Mouse (Mus musculus) hindbrain, embryonic 11.5 days (tissue): ENCODE measurements around the gene Ryr1. TPM values are rescaled to one million over a fixed set of nuclear protein-coding genes. Genes with fewer than 3 reads are reported as not detected.

Experiments used
- ATAC-seq: fragments of 200-750 bp; cut with Nextera tagmentation; 2 replicates; pipeline ENCODE4 v1.8.0; 2017; ENCODE audit warnings: mild to moderate bottlenecking, moderate TSS enrichment, moderate library complexity; ENCODE audit not compliant: low FRiP score
- DNase-seq: peaks from one replicate; pipeline ENCODE4 v3.0.0-alpha.2; 2015; ENCODE audit warnings: low spot score
- H3K27ac ChIP-seq: fragments of 300-500 bp; sonication (generic); 2 replicates; pipeline ENCODE4 v1.5.1; 2014; ENCODE audit warnings: mild to moderate bottlenecking, low read depth, low read length
- H3K27me3 ChIP-seq: fragments of 300-500 bp; sonication (generic); 2 replicates; pipeline ENCODE4 v1.6.1; 2014; ENCODE audit warnings: mild to moderate bottlenecking, low read length, moderate library complexity, mixed read lengths; ENCODE audit not compliant: control insufficient read depth, insufficient read depth
- H3K36me3 ChIP-seq: fragments of 300-500 bp; sonication (generic); 2 replicates; pipeline ENCODE4 v1.6.1; 2014; ENCODE audit warnings: mild to moderate bottlenecking, low read length, moderate library complexity, mixed read lengths; ENCODE audit not compliant: control insufficient read depth, insufficient read depth
- H3K4me1 ChIP-seq: fragments of 300-500 bp; sonication (generic); replicated peaks from 2 replicates; pipeline ENCODE4 v1.6.1; 2014; ENCODE audit warnings: low read length, mixed read lengths; ENCODE audit not compliant: control insufficient read depth, insufficient read depth
- H3K4me2 ChIP-seq: fragments of 300-500 bp; sonication (generic); replicated peaks from 2 replicates; pipeline ENCODE4 v1.6.1; 2014; ENCODE audit warnings: mild to moderate bottlenecking, low read depth, low read length
- H3K4me3 ChIP-seq: fragments of 300-500 bp; sonication (generic); 2 replicates; pipeline ENCODE4 v1.5.1; 2014; ENCODE audit warnings: low read depth, low read length
- H3K9ac ChIP-seq: fragments of 300-500 bp; sonication (generic); 2 replicates; pipeline ENCODE4 v1.6.1; 2014; ENCODE audit warnings: low read depth, low read length
- H3K9me3 ChIP-seq: fragments of 300-500 bp; sonication (generic); 2 replicates; pipeline ENCODE4 v1.6.1; 2016; ENCODE audit warnings: low read length; ENCODE audit not compliant: control insufficient read depth
- WGBS: fragments of 180-500 bp; shearing (Covaris S2); extraction: QIAGEN DNeasy Blood & Tissue Kit; methylation state at CpG from one replicate; pipeline ENCODE4 v1.1.7; 2014; 5-methylcytosine and 5-hydroxymethylcytosine counted together
- polyA plus RNA-seq: library from polyadenylated mRNA; unstranded; fragments of >200 nt; fragmentation: Nextera tagmentation; extraction: Ambion mirVana; gene quantifications from 2 replicates; pipeline ENCODE4 v1.2.1, GENCODE M21; 2014

Ryr1 gene
- polyA plus RNA-seq, 1 experiment from 2014 or later: 1.1 TPM

GRCm38 (mm10) chr7:29134693-29135386 is 9.9 kb upstream of the Ryr1 start, which contains the start of gene Rasgrp4:
TSS of gene Rasgrp4 (plus strand) at chr7:29134851.
- ATAC-seq (no peak), DNase-seq (peak; percentile 37)
- under 1% methylated on average over 15 of the region's 20 CpGs for WGBS

DNA sequence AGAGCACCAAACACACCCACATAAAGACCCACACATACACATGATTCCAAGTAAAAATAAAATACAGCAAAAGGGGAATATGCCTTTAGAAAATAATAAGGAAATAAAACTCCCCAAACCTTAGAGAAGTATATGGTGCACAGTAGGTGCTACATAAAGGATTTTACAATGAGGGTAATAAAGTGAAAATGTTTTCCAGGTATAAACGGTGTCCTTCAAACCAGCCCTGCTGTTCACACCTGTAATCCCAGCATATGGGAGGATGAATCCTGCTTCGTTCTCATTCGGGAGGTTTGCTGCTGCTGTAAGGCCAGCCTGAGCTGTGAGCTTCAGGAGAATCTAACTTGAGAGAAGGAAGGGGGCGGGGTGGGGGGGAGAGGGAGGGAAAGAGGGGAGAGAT is 9.3 kb upstream of the Ryr1 start:
- no peak overlapping the region for H3K4me3 ChIP-seq
- H3K4me2 ChIP-seq: peak overlapping the region; percentile 44
- peaks cover 5% of the 10 kb centered on the region for H3K27me3 ChIP-seq
- H3K27ac ChIP-seq: no peak overlapping the region
- no peak for ATAC-seq
- H3K9ac ChIP-seq: no peak overlapping the region
- H3K36me3 ChIP-seq: no peaks in the 10 kb centered on the region
- 3% methylated on average over 3 of the region's 4 CpGs for WGBS
- DNase-seq: no peak
- H3K9me3 ChIP-seq: no peaks in the 10 kb centered on the region
- H3K4me1 ChIP-seq: no peaks in the 10 kb centered on the region

More at GRCm38 (mm10) chr7:29134693-29135386, 9.9 kb upstream of the Ryr1 start, which contains the start of gene Rasgrp4:
- Histone ChIP-seq H3K9ac (no peak within 1 kb of the TSS), H3K4me1 (no peaks in the 10 kb centered on the region), H3K4me2 (peak within 1 kb of the TSS; percentile 44), H3K36me3 (no peaks in the 10 kb centered on the region), H3K9me3 (no peaks in the 10 kb centered on the region), H3K4me3 (0 out of 2 replicates have a peak within 1 kb of the TSS, but pooled peaks have one; percentile 12), H3K27ac (no peak within 1 kb of the TSS), H3K27me3 (peaks cover 5% of the 10 kb centered on the region)

GRCm38 (mm10) chr7:29128725-29129124 is 3.7 kb upstream of the Ryr1 start:
- no peak overlapping the region for H3K4me3 ChIP-seq
- no peak overlapping the region for H3K4me2 ChIP-seq
- no peaks in the 10 kb centered on the region for H3K27me3 ChIP-seq
- H3K36me3 ChIP-seq: no peaks in the 10 kb centered on the region
- H3K9me3 ChIP-seq: no peaks in the 10 kb centered on the region
- ATAC-seq: no peak
- H3K27ac ChIP-seq: no peak overlapping the region
- 61% methylated on average over 2 of the region's 2 CpGs for WGBS
- peaks cover 2% of the 10 kb centered on the region; the same call in 1 of the 2 replicates for H3K4me1 ChIP-seq
- no peak overlapping the region for H3K9ac ChIP-seq
- DNase-seq: no peak

DNA sequence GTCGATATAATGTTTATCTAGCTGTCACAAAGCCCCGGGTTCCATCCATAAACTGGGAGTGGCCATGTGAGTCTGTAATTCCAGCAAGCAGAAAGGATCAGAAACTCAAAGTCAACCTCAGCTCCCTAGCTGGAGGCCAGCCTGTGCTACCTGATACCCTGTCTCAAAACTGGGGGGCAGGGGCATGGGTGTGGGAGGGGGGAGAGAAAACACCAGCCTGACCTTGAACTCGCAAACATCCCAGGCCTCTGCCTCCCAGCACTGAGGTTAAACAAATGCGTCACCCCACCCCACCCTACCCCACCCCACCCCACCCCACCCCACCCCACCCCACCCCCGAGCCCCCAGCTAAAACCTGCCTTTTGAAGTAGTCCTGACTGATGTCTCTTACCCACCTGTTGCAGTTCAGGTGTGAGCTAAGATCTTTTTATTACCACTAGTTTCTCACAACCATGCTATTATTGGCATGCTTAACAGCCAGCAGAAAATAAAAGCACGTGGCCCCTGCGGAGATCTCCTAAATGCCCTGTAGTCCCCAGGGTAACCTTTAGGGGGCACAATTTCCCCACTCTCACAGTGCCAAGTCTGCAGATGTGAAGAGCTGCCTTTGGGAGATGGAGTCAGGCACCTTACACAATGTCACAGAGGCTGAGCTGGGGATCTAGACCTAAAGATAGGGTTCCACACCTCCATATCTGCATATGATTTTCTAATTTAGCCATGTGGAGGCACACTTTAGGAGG is 1.4 kb upstream of the Ryr1 start:
- DNase-seq (peak; percentile 75), ATAC-seq (no peak)
- no peaks in the 10 kb centered on the region for H3K36me3 ChIP-seq
- H3K4me2 ChIP-seq: no peak overlapping the region
- no peaks in the 10 kb centered on the region for H3K9me3 ChIP-seq
- peaks cover 2% of the 10 kb centered on the region; the same call in 1 of the 2 replicates for H3K4me1 ChIP-seq
- H3K9ac ChIP-seq: no peak overlapping the region
- 33% methylated on average over 7 of the region's 7 CpGs for WGBS
- no peak overlapping the region for H3K27ac ChIP-seq
- no peak overlapping the region for H3K4me3 ChIP-seq
- no peaks in the 10 kb centered on the region for H3K27me3 ChIP-seq

- no peak for DNase-seq
- no peak overlapping the region for H3K4me2 ChIP-seq
- no peak overlapping the region for H3K4me3 ChIP-seq
- no peak overlapping the region for H3K27ac ChIP-seq
- WGBS: 49% methylated on average over 5 of the region's 5 CpGs
- peaks cover 2% of the 10 kb centered on the region; the same call in 1 of the 2 replicates for H3K4me1 ChIP-seq
- H3K9me3 ChIP-seq: no peaks in the 10 kb centered on the region
- no peaks in the 10 kb centered on the region for H3K36me3 ChIP-seq
- H3K27me3 ChIP-seq: no peaks in the 10 kb centered on the region
- ATAC-seq: no peak
- H3K9ac ChIP-seq: no peak overlapping the region
These were observed 1.2 kb downstream of the Ryr1 start for GRCm38 (mm10) chr7:29123531-29124358.

DNA sequence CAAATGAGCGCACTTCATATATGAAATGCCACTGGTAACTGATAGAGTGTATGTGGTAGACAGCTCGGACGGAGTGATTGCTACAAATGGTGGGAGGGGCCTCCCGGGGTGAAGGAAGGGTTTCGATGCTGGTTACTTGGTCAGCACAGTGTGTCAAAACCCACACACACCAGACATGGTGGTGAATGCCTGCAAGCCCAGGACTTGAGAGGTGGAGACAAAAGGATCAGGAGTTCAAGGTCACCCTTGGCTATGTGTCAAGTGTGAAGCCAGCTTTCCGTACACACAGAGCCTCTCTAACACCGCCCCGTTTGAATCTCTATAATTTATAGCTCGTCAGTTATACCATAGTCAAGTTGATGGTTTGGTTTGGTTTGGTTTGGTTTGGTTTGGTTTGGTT is 2.2 kb downstream of the Ryr1 start:
- 91% methylated on average over 9 of the region's 9 CpGs for WGBS
- Histone ChIP-seq H3K4me2 (no peak overlapping the region), H3K4me1 (peaks cover 2% of the 10 kb centered on the region; the same call in 1 of the 2 replicates), H3K4me3 (no peak overlapping the region), H3K27me3 (no peaks in the 10 kb centered on the region), H3K36me3 (no peaks in the 10 kb centered on the region), H3K27ac (no peak overlapping the region), H3K9me3 (no peaks in the 10 kb centered on the region), H3K9ac (no peak overlapping the region)
- ATAC-seq: no peak
- no peak for DNase-seq

DNA sequence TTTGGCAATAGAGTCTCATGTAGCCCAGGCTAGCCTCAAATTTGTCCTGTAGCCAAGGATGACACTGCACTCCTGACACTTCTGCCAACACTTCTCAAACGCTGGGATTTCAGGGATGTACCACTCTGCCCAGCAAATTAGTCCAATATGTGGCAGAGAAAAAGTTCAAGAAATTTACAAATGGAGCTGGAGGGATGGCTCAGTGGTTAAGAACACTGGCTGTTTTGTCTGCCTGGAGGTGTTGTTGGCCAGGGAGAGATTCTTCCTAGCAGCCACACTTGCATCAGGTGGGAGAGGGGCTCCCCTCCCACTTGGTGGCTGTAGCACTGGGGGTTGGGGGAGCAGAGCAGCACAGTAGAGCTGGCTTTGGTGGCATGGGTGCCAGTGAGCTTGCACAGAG is 5.5 kb downstream of the Ryr1 start:
- ATAC-seq: no peak

DNA sequence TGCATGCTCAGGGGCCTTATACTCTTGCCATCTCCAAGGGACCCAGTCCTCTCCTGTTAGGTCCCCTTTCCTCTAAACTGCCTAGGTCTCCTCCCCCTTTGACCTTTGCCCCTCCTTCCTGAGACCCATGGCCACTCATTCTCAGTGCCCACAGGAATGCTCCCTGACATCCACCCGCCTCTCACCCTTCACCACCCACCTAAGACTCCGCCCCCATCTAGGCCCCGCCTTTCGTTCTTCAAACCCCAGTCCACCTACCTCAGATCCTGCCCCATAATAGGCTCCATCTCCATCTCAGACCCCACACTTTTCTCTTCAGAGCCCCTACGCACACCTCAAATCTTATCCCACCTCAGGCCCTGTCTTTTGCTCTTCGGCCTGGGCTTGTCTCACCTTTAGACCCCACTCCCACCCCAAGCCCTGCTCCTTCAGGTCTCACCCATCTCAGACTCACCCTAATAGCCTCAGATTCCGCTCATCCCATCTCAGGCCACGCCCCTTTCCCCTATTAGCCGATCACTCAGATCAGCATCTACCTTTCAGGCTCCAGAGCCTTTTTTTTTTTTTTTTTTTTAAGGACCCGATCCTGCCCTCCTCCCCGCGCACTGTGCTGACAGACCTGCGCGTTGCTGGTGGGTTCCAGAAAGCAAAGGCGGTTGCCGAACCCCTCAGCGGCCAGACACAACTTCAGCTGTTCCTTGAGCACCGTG is 6.7 kb downstream of the Ryr1 start:
- DNase-seq (no peak), ATAC-seq (no peak)
- Histone ChIP-seq H3K4me2 (no peak overlapping the region), H3K9ac (no peak overlapping the region), H3K27ac (no peak overlapping the region), H3K4me3 (no peak overlapping the region), H3K36me3 (no peaks in the 10 kb centered on the region), H3K9me3 (no peaks in the 10 kb centered on the region), H3K27me3 (no peaks in the 10 kb centered on the region), H3K4me1 (no peaks in the 10 kb centered on the region)
- 14% methylated on average over 18 of the region's 18 CpGs for WGBS

More for the DNA sequence above, 5.5 kb downstream of the Ryr1 start:
- no peaks in the 10 kb centered on the region for H3K4me1 ChIP-seq
- H3K27ac ChIP-seq: no peak overlapping the region
- no peaks in the 10 kb centered on the region for H3K9me3 ChIP-seq
- no peak overlapping the region for H3K4me2 ChIP-seq
- no peak for DNase-seq
- no peaks in the 10 kb centered on the region for H3K36me3 ChIP-seq
- whole genome bisulfite sequencing: 75% methylated on average over 1 of the region's 1 CpGs
- no peak overlapping the region for H3K4me3 ChIP-seq
- H3K9ac ChIP-seq: no peak overlapping the region
- H3K27me3 ChIP-seq: no peaks in the 10 kb centered on the region
